Mouse (Mus musculus) CH12F3 (cell line): ENCODE measurements around the gene Larp1.
"Not testable (repeated sequence)": the region's sequence is repeated elsewhere in the genome, so short reads cannot be mapped to it uniquely, and the experiment has no call there.

ENCODE experiments used
- in situ Hi-C: fragments of 300-500 bp; cut with MboI; formaldehyde crosslinking; loops from 2 replicates; pipeline ENCODE4 v1.14.3; 2020; ENCODE audit warnings: low sequenced_read_pairs

Larp1 gene

DNA sequence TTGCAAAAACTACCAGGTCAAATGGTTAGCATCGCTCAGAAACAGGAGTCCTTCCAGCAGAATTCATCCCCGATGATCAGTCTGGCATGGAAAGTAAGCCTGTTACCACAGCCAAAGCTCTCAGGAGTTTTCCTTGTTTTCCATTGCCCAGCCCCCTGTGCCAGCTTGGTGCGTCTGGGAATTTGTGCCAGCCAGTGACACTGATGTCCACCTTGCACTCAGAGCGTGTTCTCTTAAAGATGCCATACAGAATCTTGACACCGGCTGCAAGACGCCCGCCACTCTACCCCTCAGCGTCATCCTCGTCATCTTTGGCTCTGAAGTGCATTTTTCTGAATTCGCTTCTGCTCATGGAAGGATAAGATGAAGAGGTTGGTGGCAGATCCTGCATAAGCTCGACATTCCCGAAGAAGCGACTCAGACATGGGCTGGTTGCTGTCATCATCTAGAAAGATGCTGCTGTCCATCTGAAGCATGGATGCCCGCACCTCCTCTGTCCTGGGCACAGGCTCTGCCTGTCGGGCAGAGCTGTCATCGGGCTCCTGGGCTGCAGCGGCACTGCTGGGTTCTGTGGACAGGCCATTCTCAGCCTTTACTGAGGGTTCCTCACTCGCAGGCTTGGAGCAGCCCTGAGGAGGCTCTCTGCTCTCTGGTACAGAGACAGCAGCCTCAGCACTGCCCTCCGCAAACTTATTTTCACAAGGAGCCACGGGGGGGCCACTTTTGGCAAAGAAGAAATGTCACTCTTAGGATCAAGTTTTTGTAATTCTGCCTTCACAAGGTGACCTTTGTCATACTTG is 88.2 kb downstream of the Larp1 start:
- in situ Hi-C loops = no loop called here

GRCm38 (mm10) chr11:58097621-58098365 is 88.9 kb downstream of the Larp1 start:
- in situ Hi-C loops = no loop called here

DNA sequence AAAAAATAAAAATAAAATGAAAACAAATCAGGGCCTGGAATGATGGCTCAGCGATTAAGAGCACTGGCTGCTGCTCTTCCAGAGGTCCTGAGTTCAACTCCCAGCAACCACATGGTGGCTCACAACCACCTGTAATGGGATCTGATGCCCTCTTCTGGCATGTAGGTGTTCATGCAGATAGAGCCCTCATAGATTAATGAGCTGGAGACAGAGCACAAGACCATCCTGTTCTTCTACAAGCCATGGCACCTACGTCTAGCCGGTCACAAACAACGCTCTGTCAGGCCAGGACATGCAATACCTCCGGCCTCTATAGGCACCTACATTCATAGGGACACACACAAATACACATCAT is 89.5 kb downstream of the Larp1 start:
- in situ Hi-C loops = not testable (repeated sequence)

GRCm38 (mm10) chr11:58100006-58100405 is 91.1 kb downstream of the Larp1 start:
- in situ Hi-C loops = no loop called here

GRCm38 (mm10) chr11:58101194-58101720 is 92.4 kb downstream of the Larp1 start:
- in situ Hi-C loops = no loop called here

DNA sequence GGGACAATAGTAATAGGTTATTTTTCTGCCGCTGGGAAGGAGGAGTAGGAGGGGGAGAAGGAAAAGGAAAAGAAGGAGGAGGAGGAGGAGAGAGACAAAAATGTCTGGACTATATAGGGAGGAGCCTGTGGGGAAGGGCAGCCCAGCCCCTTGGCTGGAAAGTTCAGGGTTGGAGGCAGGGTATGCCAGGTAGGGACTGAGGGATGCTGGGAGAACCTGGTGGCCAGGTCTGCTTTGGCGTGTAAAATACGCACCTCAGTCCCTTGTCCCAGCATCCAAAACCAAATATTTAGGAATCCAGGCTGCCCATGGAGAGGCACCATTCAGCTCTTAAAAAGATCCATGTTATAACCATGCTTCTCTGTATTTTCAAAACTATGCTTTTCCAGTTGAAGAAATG is 93.3 kb downstream of the Larp1 start:
- in situ Hi-C loops = no loop called here

GRCm38 (mm10) chr11:58102581-58103343 is 93.9 kb downstream of the Larp1 start:
- in situ Hi-C loops = no loop called here

GRCm38 (mm10) chr11:58103344-58103653 is 94.4 kb downstream of the Larp1 start:
- in situ Hi-C loops = no loop called here

GRCm38 (mm10) chr11:58103697-58104306 is 94.9 kb downstream of the Larp1 start, which contains the start of gene Cnot8:
TSS of gene Cnot8 (plus strand) at chr11:58104153.
- in situ Hi-C loops = no loop called here

- in situ Hi-C loops = no loop called here
Observed at GRCm38 (mm10) chr11:58104351-58104791, 95.5 kb downstream of the Larp1 start.

GRCm38 (mm10) chr11:58107009-58107408 is 98.1 kb downstream of the Larp1 start:
- in situ Hi-C loops = no loop called here

GRCm38 (mm10) chr11:58107664-58108337 is 98.9 kb downstream of the Larp1 start:
- in situ Hi-C loops = no loop called here
